Mouse (Mus musculus) embryo, embryonic 9.5 days (tissue): ENCODE results near the gene Mvb12b.

ENCODE experiments used
- DNase-seq: peaks from one replicate; pipeline ENCODE4 v3.0.0-alpha.2; 2017; ENCODE audit errors: extremely low spot score

Gene Mvb12b

DNA sequence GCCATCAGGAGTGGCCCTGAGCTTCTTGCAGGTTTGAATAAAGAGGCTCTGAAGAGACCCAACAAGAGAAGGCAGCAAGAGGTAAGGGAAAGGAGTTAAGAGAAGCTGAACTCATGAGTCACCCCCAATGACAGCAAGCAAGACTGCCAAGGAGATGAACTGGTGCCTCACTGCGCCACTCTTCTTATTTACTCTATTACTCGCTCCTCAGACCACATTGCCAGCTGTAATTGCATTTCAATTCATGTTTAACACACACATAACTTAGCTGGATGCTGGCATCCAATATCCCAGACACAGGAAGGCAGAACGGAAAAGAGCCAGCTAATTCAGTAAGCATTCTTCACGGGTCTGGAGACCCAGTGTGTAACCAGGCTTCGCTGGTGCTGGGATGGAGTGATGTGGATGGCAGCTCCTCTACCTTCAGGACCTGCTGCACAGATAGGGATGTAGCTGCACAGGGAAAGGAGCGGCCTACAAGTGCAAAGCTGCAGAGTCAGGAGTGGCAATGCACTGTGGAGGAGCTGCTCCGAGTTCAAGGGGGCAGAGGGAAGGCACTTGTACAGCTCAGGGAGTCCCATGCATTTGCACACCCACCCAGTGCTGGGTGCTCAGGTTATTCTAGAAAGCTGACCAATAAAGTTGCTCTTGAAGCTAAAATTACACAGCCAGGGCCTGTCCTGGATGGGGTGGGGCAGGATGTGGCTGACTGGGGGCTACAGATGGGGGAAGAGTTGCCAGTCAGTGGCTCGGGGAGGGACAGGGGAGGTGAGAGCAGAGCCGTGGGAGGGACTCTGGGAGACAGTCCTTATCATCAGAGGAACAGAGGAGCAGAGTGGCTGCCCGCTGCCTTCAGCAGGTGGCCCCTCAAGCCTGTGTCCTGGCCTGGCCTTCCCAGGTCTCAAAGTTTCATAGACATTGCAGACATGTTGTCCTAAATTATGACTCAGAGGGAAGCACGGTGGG, 34.5 kb downstream of the Mvb12b start:
- no peak for DNase-seq

DNA sequence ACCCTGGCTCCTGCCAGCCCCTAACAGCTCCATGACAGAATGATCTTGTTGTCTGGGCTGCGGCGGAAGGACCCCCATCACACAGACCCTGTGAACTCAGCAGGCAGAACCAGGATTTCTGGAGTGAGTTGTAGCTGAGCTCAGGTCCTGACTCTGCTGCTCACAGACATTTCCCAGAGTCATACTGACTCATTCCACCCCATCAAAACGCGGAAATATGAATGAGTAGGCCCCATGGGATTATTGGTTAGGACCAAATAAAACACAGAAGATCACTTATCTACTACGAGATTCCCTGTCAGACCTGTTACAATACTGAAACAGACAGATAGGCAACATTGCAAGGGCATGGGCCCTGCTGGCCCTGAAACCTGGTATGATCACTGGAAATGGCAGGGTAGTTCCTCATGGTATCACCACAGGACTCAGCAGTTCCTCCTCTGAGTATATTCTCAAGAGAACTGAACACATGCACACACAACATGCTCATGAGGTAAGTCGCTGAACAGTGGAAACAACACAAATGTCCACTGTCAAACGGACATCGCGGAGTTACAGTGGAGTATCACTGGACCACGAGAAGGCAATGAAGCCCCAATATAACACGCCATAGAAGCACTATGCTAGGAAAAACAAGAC, 40.4 kb downstream of the Mvb12b start:
- DNase-seq = no peak

DNA sequence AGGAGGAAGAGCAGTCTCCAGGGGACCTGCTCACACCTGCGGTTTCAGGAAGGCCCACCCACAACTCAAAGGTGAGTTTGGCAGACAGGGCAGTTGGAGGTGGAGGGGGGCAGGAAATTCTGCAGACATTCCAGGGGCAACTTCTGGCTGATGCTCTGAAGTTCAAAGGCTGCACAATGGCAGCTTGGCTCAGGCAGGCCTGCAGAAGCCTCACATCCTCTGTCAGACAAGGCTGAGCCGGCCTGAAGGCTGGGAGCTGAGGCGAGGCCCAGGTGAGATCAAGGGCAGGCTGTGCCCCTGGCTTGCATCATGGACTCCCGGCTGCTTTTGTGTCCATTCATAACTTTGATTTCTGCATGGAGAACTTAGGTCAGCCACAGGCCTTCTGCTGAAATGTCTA, 41.1 kb downstream of the Mvb12b start:
- no peak for DNase-seq

DNA sequence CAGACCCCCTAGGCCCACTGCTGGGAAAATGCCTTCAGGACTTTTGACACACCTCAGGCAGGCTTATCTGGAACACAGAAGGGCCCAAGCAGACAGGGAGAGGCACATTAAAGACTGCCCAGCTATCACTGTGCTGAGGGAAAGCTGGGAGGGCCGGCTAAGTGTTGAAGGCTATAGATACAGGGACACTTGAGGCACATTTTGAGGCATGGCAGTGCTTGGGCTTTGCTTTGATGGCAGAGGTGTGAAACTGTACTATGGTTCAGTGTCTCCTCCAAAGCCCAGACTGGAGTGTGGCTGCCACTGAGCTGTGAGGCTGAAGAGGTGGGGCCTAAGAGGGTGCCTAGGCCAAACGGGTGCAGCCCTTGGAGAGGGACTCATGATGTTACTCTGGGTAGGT, 44.1 kb downstream of the Mvb12b start:
- DNase-seq = no peak

DNA sequence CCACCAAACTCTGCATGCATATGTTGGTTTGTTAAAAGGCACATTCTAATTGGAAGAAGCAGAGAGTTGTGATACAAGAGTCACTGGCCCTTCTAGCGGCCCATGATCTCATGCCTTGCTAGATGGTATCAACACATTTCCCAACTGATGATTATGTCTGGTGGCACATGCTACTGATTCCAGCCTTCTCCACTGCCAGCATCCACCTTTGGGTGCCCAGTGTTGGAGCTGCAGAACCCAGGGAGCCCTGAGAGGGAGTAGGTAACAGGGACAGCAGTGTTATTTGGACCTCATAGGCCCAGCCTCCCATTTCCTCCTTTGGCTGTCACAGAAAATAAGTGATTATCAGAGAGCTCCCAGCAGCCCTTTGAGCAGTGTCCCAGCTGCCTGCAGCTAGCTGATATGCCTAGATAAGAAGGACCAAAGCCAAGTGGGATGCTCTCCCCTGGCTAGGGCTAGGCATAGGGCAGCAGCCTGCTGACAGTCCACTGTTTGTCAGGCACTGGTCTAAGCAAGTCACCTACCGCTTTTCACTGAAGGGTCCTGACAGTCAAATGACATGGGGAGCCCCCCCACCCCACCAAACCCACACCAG, 44.7 kb downstream of the Mvb12b start:
- no peak for DNase-seq

DNA sequence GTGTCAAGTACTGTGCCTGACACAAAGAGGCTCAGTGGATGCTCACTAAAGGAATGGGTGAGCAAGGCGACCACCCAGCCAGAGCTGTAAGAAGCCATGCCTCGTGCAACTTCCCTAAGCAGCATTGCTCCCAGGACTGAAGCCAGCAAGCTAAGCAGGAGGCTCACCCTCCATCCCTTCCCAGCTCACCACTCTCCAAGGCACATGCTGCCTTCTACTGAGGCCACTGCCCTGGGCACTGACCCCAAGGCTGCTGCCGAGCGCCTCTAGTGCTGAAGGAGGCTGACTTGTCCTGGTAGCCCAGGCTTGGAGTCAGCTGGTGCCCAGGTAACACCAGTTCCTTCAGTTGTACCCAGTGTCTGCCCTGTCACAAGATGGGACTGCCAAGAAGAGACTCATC, 45.8 kb downstream of the Mvb12b start:
- DNase-seq = no peak

DNA sequence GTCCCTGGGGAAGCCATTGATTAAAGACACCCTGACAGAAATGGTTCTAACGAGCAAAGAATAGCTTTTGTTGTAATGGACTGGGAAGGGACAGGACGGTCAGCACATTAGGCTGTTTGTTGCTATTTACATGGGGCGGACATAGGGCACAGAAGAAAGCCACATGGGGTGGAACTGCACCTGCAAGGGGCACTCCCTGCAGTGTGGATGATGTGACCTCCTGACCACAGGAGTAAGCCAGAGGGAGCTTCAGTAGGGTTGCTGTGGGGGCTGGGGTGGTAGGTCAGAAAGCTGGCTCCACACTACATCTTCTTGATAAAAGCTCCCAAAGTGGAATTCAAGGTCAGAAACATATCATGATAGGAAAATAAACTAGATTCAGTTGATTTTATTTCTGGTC, 47.3 kb downstream of the Mvb12b start:
- DNase-seq = no peak

DNA sequence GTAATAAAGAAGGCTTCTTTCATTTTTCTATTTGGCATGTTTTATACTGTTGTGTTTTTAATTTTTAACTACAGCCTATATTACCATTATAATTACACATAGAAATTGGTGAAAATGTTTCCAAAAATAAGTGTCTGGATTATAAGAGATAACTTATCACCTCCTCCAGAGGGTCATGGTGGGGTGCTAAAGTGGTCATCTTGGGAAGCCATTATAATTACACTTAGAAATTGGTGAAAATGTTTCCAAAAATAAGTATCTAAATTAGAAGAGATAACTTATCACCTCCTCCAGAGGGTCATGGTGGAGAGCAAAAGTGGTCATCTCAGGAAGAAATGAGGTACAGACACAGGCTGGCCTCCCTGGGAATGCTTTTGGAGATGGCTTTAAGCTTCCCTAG, 48.5 kb downstream of the Mvb12b start:
- no peak for DNase-seq

DNA sequence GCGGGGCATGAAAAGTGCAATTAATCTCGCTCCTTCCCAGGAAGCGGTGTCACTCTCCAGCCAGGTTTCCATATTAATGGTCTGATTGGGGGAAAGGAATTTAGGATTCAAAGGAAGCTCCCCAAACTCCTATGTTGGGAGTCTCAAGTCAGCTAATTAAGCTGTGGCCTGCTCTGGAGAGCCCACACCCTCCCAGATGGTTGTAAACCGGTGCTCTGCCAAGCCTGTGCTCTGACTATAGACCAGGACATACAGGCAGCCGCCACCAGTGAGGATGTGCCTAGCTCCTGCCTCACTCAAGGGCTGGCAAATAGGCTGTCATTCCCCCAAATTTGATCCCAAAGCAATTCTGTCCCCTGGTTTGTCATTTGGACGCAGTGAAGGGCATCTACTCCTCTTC, 50.4 kb downstream of the Mvb12b start:
- DNase-seq = no peak

- no peak for DNase-seq
Observed at GRCm38 (mm10) chr2:33836660-33837213, 51.0 kb downstream of the Mvb12b start.

GRCm38 (mm10) chr2:33835038-33835437, 52.7 kb downstream of the Mvb12b start:
- DNase-seq = no peak

- DNase-seq = no peak
Observed at GRCm38 (mm10) chr2:33833902-33834301, 53.8 kb downstream of the Mvb12b start.

GRCm38 (mm10) chr2:33829870-33830269, 57.9 kb downstream of the Mvb12b start:
- no peak for DNase-seq

DNA sequence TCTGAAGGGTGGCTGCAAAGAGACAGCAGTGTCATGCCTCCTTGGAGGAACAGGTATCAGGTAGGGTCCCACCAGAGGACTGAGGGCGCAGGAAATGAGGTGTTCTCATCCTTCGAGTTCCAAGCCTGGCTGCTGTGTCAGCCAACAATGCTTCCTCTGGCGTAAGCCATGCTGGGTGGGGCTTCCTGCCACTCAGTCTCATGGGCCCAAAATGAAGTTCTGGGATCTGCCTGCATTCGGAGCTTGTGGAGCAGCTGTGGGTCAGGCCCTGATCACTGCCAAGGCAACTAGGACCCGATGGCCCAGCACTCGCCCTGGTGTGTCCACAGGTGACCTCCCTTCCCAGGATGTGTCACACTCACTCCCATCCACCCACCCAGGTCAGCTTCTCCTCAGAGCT, 61.0 kb downstream of the Mvb12b start:
- no peak for DNase-seq

DNA sequence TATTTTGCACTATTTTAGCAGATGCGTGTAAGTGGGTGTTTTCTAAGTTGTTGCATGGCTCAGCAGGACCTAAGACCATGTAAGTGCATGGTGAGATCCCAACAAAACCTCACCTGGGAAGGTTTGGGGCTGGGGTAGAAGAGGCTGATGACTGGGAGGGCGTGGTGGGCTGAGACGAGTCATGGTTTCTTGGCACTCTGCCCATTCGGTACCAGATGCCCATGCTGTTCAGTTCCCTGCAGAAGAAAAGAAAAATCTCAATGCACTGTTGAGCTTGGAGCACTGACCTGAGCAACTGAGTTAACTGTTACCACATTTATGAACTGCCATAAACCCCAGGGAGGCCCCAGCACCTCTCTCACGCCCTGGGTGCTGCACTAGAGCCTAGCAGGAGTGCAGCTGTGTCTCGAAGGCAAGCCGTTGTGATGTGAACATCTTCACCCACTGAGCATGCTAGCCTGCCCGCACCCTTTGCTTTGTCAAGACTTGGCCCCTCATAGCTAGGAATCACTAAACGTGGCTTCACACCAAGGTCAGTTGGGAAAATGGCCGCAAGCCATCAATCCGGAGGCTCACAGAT, 62.7 kb downstream of the Mvb12b start:
- DNase-seq = no peak

DNA sequence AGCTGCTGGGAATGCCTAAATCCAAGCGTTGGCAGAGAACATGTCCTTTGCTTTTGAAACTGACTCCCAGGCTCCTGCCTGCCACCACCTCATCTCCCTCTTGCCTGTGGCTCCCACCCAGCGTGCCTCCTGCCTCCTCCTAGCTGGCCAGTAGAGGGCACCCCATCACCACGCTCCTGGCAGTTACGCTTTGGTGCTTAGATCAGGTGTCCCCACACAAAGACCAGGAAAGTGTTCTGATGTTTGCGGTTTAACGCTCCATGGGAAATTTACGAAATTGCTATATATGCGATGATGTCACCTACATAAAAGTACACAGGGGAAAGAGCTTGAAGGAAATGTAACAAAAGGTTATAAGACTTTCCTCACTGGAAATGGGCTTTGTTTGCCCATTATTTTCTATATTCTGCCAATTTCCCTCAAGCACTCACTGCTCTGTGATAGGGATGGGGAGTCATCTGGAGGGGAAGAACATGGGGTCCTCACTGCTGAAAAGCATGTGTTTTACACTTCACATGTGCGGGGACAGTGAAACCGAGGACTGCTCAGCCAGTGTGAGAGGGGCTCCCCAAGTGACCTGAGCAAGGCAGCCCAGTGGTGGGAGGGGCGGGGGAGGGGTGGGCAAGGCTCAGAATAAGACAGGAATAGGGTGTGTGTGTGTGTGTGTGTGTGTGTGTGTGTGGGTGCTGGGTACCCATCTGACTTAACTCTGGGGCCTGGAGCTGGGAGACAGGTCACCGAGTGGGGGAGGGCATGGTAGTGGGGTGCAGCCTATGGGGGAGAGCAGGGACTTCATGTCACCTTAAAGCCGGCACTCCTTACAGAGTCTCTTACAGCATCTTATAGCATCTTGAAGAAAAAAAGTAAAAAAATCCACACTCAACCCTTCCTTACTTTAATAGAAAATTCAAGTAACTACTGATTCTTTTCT, 65.8 kb downstream of the Mvb12b start:
- peak; percentile 84 for DNase-seq

DNA sequence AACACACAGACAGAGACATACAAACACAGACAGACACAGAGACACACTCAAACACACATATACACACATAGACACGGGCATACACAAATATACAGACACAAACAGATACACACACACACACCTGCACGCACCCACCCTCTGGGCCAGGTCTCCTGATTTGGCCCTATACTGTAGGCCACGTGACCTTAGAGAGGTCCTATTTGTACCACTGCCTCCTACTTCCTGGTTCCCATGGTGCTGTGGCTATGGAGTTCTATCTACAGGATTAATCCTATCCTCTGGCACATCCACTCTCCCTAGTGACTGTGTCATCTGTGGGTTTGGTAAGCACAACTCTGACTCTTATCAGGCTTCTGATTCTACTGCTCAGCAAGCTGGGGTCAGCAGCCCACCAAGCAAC, 67.3 kb downstream of the Mvb12b start:
- no peak for DNase-seq

- DNase-seq = no peak
Observed at GRCm38 (mm10) chr2:33820037-33820436, 67.7 kb downstream of the Mvb12b start.

GRCm38 (mm10) chr2:33818385-33818784, 69.4 kb downstream of the Mvb12b start:
- DNase-seq = no peak

DNA sequence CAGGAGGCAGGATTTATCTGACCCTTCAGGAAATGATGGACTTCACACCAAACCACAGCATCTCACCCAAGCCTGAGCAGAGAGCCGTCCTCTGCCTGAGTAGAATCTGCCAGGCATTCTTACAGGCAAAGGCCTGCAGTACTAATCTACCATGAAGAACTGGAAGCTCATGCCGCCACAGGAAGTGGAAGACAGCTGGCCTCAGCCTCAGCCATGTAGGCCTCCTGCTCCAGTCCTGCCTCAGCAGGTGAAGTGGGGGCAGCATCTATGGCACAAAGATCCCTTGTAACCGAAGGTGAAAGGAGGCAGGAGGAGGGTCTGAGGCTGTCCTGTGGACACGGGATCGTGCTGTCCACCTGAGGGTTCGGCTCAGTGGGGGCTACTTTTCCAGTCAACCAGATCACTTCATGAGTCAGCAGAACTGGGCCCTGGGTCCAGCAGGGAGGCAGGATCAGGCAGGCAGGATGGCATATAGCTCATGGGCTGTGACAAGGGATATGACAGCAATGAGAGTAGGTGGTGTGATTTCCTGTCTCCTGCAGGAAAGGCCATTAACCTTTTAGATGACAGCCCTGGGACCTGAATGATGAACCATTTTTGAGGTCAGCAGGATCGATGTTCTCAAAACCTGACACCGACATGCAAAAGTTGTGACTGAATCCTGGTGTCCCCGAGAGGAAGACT, 69.9 kb downstream of the Mvb12b start:
- DNase-seq = no peak
